ENCODE assay signal across 11 mouse cellular contexts in genomic region chr1:166127719-166128118, GRCm38 (mm10). TPM values are rescaled to one million over a fixed set of nuclear protein-coding genes. Genes with fewer than 3 reads are reported as not detected.
DNase-seq lines count a peak whose midpoint lies in the region; ATAC-seq and TF ChIP-seq lines count a peak whose summit lies in the region.
"Had no signal": no experiment of that assay in that cellular context is flagged by ENCODE, and none has a peak within 500 bp of the region (broad histone marks: within the 10 kb centered on the region; RNA-seq: fewer than 3 reads in every experiment).

TSS of gene Dusp27 (minus strand) at chr1:166127922.

- WGBS in embryonic facial prominence, embryonic 10.5 days: 35% methylated on average over 4 of the region's 4 CpGs
- 16% methylated on average over 4 of the region's 4 CpGs for WGBS in heart, embryonic 11.5 days (ENCODE audit: insufficient replicate concordance)
- WGBS in limb, embryonic 13.5 days: 38% methylated on average over 4 of the region's 4 CpGs
- 42% methylated on average over 4 of the region's 4 CpGs for WGBS in kidney, embryonic 14.5 days

- H3K9me3 ChIP-seq in ES-E14 (ENCODE audit: control insufficient read depth, insufficient read depth, low read depth, low read length): no peaks in the 10 kb centered on the region
- no peaks in the 10 kb centered on the region for H3K9me3 ChIP-seq in embryonic facial prominence, embryonic 10.5 days
- H3K9me3 ChIP-seq in heart, embryonic 11.5 days (replicated peaks; ENCODE audit: control insufficient read depth, low read length): no peaks in the 10 kb centered on the region
- no peaks in the 10 kb centered on the region for H3K9me3 ChIP-seq in limb, embryonic 13.5 days
- no peaks in the 10 kb centered on the region for H3K9me3 ChIP-seq in kidney, embryonic 14.5 days (ENCODE audit: control insufficient read depth, low read length)
- H3K9me3 ChIP-seq: midbrain, embryonic 15.5 days had no signal

- peak within 1 kb of the TSS; percentile 71 for H3K4me2 ChIP-seq in heart, embryonic 11.5 days
- peak within 1 kb of the TSS; percentile 44 for H3K4me2 ChIP-seq in limb, embryonic 13.5 days (replicated peaks)
- no peak within 1 kb of the TSS for H3K4me2 ChIP-seq in kidney, embryonic 14.5 days (replicated peaks; ENCODE audit: low read depth, low read length)
- H3K4me2 ChIP-seq: midbrain, embryonic 15.5 days had no signal

- no peaks in the 10 kb centered on the region; the same call in 1 of the 2 replicates for H3K36me3 ChIP-seq in ES-E14 (ENCODE audit: control insufficient read depth, insufficient read depth, low read length, poor library complexity, severe bottlenecking)
- H3K36me3 ChIP-seq in embryonic facial prominence, embryonic 10.5 days (replicated peaks): no peaks in the 10 kb centered on the region
- no peaks in the 10 kb centered on the region for H3K36me3 ChIP-seq in heart, embryonic 11.5 days (ENCODE audit: control insufficient read depth, insufficient read depth, low read length)
- no peaks in the 10 kb centered on the region for H3K36me3 ChIP-seq in limb, embryonic 13.5 days
- H3K36me3 ChIP-seq in kidney, embryonic 14.5 days (ENCODE audit: control insufficient read depth, insufficient read depth, low read length): no peaks in the 10 kb centered on the region
- H3K36me3 ChIP-seq: midbrain, embryonic 15.5 days had no signal

- H3K27ac ChIP-seq in ES-E14 (ENCODE audit: insufficient read depth, low read depth, low read length, poor library complexity, severe bottlenecking): peak within 1 kb of the TSS; percentile 99
- peak within 1 kb of the TSS; percentile 70 for H3K27ac ChIP-seq in embryonic facial prominence, embryonic 10.5 days (replicated peaks)
- H3K27ac ChIP-seq in heart, embryonic 11.5 days (ENCODE audit: low read depth, low read length): peak within 1 kb of the TSS; percentile 98
- H3K27ac ChIP-seq in limb, embryonic 13.5 days: peak within 1 kb of the TSS; percentile 67
- no peak within 1 kb of the TSS for H3K27ac ChIP-seq in kidney, embryonic 14.5 days (ENCODE audit: low read depth, low read length)
- H3K27ac ChIP-seq: hindbrain, postnatal 0 days; midbrain, embryonic 15.5 days had no signal

- in situ Hi-C loops in ES-E14 (cut with MboI; ENCODE audit: low sequenced_read_pairs in 2 of 2, unreplicated experiment in 2 of 2): no loop called here

- ATAC-seq in heart, embryonic 11.5 days (replicated peaks; ENCODE audit: insufficient number of reproducible peaks, low FRiP score, low TSS enrichment): 0 out of 2 replicates have a peak, but pooled peaks have one; percentile 18
- ATAC-seq in limb, embryonic 13.5 days (ENCODE audit: low FRiP score, low read depth): no peak; the same call in 1 of the 2 replicates
- no peak for ATAC-seq in kidney, embryonic 14.5 days (ENCODE audit: low FRiP score, low TSS enrichment)
- ATAC-seq: hindbrain, postnatal 0 days; midbrain, embryonic 15.5 days had no signal

- DNase-seq in ES-E14 (ENCODE audit: low read depth, low spot score): no peak
- DNase-seq in embryonic facial prominence, embryonic 10.5 days (ENCODE audit: low spot score): peak; percentile 48
- no peak for DNase-seq in cerebellum, postnatal 14 days
- no peak for DNase-seq in c-Kit-positive CD71-positive TER-119-positive erythroid progenitor cells, embryonic 14.5 days (ENCODE audit: low spot score)
- DNase-seq in ovary, adult 18-20 months (ENCODE audit: low spot score): no peak
- DNase-seq: cerebellum, adult 9-10 months had no signal

- peak within 1 kb of the TSS; percentile 87 for H3K9ac ChIP-seq in ES-E14 (ENCODE audit: insufficient read depth, low read depth, low read length, poor library complexity, severe bottlenecking)
- peak within 1 kb of the TSS; percentile 84 for H3K9ac ChIP-seq in heart, embryonic 11.5 days (ENCODE audit: low read depth, low read length)
- peak within 1 kb of the TSS; percentile 45; the same call in 1 of the 2 replicates for H3K9ac ChIP-seq in limb, embryonic 13.5 days
- no peak within 1 kb of the TSS for H3K9ac ChIP-seq in kidney, embryonic 14.5 days (ENCODE audit: low read depth, low read length)
- H3K9ac ChIP-seq: midbrain, embryonic 15.5 days had no signal

- H3K4me3 ChIP-seq in ES-E14 (ENCODE audit: insufficient read depth in 1 of 2, low read depth in 1 of 2, low read length in 2 of 2, poor library complexity in 1 of 2, severe bottlenecking in 1 of 2): peak within 1 kb of the TSS; percentile 53 to 76
- 0 out of 2 replicates have a peak within 1 kb of the TSS, but pooled peaks have one; percentile 18 for H3K4me3 ChIP-seq in embryonic facial prominence, embryonic 10.5 days
- H3K4me3 ChIP-seq in heart, embryonic 11.5 days (ENCODE audit: low read depth, low read length): peak within 1 kb of the TSS; percentile 59
- H3K4me3 ChIP-seq in limb, embryonic 13.5 days: peak within 1 kb of the TSS; percentile 20
- H3K4me3 ChIP-seq in kidney, embryonic 14.5 days (ENCODE audit: low read length): no peak within 1 kb of the TSS
- H3K4me3 ChIP-seq: midbrain, embryonic 15.5 days had no signal

- no peaks in the 10 kb centered on the region for H3K27me3 ChIP-seq in embryonic facial prominence, embryonic 10.5 days (replicated peaks; ENCODE audit: low read depth, poor library complexity, severe bottlenecking)
- no peaks in the 10 kb centered on the region for H3K27me3 ChIP-seq in heart, embryonic 11.5 days (ENCODE audit: control insufficient read depth, insufficient read depth, low read length)
- no peaks in the 10 kb centered on the region for H3K27me3 ChIP-seq in limb, embryonic 13.5 days
- no peaks in the 10 kb centered on the region for H3K27me3 ChIP-seq in kidney, embryonic 14.5 days (ENCODE audit: control insufficient read depth, insufficient read depth, low read length)
- H3K27me3 ChIP-seq: midbrain, embryonic 15.5 days had no signal

- H3K4me1 ChIP-seq in ES-E14 (ENCODE audit: control insufficient read depth in 2 of 2, insufficient read depth in 2 of 2, low read length in 2 of 2, poor library complexity in 1 of 2): peaks cover 16 to 17% of the 10 kb centered on the region in 2 experiments
- H3K4me1 ChIP-seq in embryonic facial prominence, embryonic 10.5 days: peaks cover 43% of the 10 kb centered on the region
- peaks cover 50% of the 10 kb centered on the region for H3K4me1 ChIP-seq in heart, embryonic 11.5 days (ENCODE audit: control insufficient read depth, insufficient read depth, low read length)
- peaks cover 41% of the 10 kb centered on the region for H3K4me1 ChIP-seq in limb, embryonic 13.5 days
- H3K4me1 ChIP-seq in kidney, embryonic 14.5 days (ENCODE audit: control insufficient read depth, insufficient read depth, low read length): peaks cover 6% of the 10 kb centered on the region; the same call in 1 of the 2 replicates
- H3K4me1 ChIP-seq: midbrain, embryonic 15.5 days had no signal

TF ChIP-seq in ES-E14, 5 proteins besides CTCF, POLR2A, EP300 and RAD21:
- no peak for TF ChIP-seq MAFK (IDR thresholded peaks at IDR 0.05; ENCODE audit: insufficient read depth, low read depth, low read length)
- no peak for TF ChIP-seq ZC3H11A (IDR thresholded peaks at IDR 0.05; ENCODE audit: borderline replicate concordance, low read depth, low read length)
- TF ChIP-seq ZNF384 (IDR thresholded peaks at IDR 0.05; ENCODE audit: low read depth, low read length): no peak
- TF ChIP-seq HCFC1 (IDR thresholded peaks at IDR 0.05; ENCODE audit: borderline replicate concordance, insufficient read depth, low read length): no peak
- TF ChIP-seq CHD2 (IDR thresholded peaks at IDR 0.05; ENCODE audit: low read depth, low read length): no peak
TF ChIP-seq in ES-E14: peak in this region for 0.

RNA-seq across cellular contexts. Expression of gene Dusp27, which starts in this region (rescaled TPM):
- total RNA-seq in ES-E14 (2012; rRNA removed): 60.2 and 69.4 TPM in 2 replicates
- 1.8 and 2.5 TPM in 2 replicates for polyA plus RNA-seq in embryonic facial prominence, embryonic 10.5 days (2016; fragmentation: Nextera tagmentation; extraction: Ambion mirVana)
- polyA plus RNA-seq in heart, embryonic 11.5 days (2014; fragmentation: Nextera tagmentation; extraction: Ambion mirVana): 32.2 and 45.4 TPM in 2 replicates
- polyA plus RNA-seq in limb, embryonic 13.5 days (2015; fragmentation: Nextera tagmentation; extraction: Ambion mirVana): 6.1 and 6.4 TPM in 2 replicates
- 0.20 and 0.39 TPM in 2 replicates for polyA plus RNA-seq in kidney, embryonic 14.5 days (2014; fragmentation: Nextera tagmentation; extraction: Ambion mirVana)
